Mouse (Mus musculus) inflammation-experienced regulatory T-cells, adult 16 weeks (primary cell): ENCODE measurements around the gene Zfp385c. TPM values are rescaled to one million over a fixed set of nuclear protein-coding genes. Genes with fewer than 3 reads are reported as not detected.

ENCODE experiments used
- polyA plus RNA-seq: library from polyadenylated mRNA; unstranded; fragments of 100-300 nt; shearing (Covaris generic); gene quantifications from one replicate; pipeline ENCODE4 v1.2.1, GENCODE M21; 2017

Zfp385c gene
- 0.76 TPM for polyA plus RNA-seq

GRCm38 (mm10) chr11:100692164-100692616 is at the start of gene Zfp385c:
Zfp385c (minus strand) TSS chr11:100692455.

GRCm38 (mm10) chr11:100738066-100738604 is 45.9 kb upstream of the Zfp385c start, which contains the start of gene Rab5c:
Rab5c (minus strand) TSS chr11:100738215.

GRCm38 (mm10) chr11:100713735-100714533 is 21.7 kb upstream of the Zfp385c start, which contains the start of gene Hspb9:
Hspb9 (plus strand) TSS chr11:100713850.

GRCm38 (mm10) chr11:100711783-100712615 is 19.7 kb upstream of the Zfp385c start, which contains the start of gene Kat2a:
Kat2a (minus strand) TSS chr11:100712465.

GRCm38 (mm10) chr11:100703851-100704531 is 11.7 kb upstream of the Zfp385c start, which contains the start of gene Dhx58:
Dhx58 (minus strand) TSS chr11:100704271.

GRCm38 (mm10) chr11:100619982-100620381 is 72.3 kb downstream of the Zfp385c start, which contains the start of gene Dnajc7:
Dnajc7 (minus strand) TSS chr11:100620168.

GRCm38 (mm10) chr11:100618761-100619484 is 73.3 kb downstream of the Zfp385c start, which contains the start of gene Nkiras2:
Nkiras2 (plus strand) TSS chr11:100619244.

Other genes with a start within 250 kb of the Zfp385c start
- gene Klhl11, start 219.7 kb downstream of the Zfp385c start, polyA plus RNA-seq = 4.2 TPM
- gene Acly, start 164.5 kb downstream of the Zfp385c start, polyA plus RNA-seq = 225 TPM
- 0.11 TPM for gene Ttc25, start 146.8 kb downstream of the Zfp385c start, polyA plus RNA-seq
- gene Cnp, start 117.6 kb downstream of the Zfp385c start, polyA plus RNA-seq = 453 TPM
- 29.7 TPM for gene Nkiras2, start 73.2 kb downstream of the Zfp385c start, polyA plus RNA-seq
- 688 TPM for gene Dnajc7, start 72.3 kb downstream of the Zfp385c start, polyA plus RNA-seq
- 35.9 TPM for gene Dhx58, start 11.8 kb upstream of the Zfp385c start, polyA plus RNA-seq
- gene Kat2a, start 20.0 kb upstream of the Zfp385c start, polyA plus RNA-seq = 49.6 TPM
- gene Hspb9, start 21.4 kb upstream of the Zfp385c start, polyA plus RNA-seq = not detected
- 37.4 TPM for gene Rab5c, start 45.8 kb upstream of the Zfp385c start, polyA plus RNA-seq
- 0.35 TPM for gene Kcnh4, start 67.5 kb upstream of the Zfp385c start, polyA plus RNA-seq
- gene Hcrt, start 70.5 kb upstream of the Zfp385c start, polyA plus RNA-seq = not detected
- gene Ghdc, start 78.5 kb upstream of the Zfp385c start, polyA plus RNA-seq = 3.2 TPM
- 180 TPM for gene Stat5b, start 158.3 kb upstream of the Zfp385c start, polyA plus RNA-seq
- gene Stat5a, start 166.9 kb upstream of the Zfp385c start, polyA plus RNA-seq = 104 TPM
- 363 TPM for gene Stat3, start 247.1 kb upstream of the Zfp385c start, polyA plus RNA-seq